Comparison of ENCODE assay signal across 19 mouse cellular contexts in the genomic region with DNA sequence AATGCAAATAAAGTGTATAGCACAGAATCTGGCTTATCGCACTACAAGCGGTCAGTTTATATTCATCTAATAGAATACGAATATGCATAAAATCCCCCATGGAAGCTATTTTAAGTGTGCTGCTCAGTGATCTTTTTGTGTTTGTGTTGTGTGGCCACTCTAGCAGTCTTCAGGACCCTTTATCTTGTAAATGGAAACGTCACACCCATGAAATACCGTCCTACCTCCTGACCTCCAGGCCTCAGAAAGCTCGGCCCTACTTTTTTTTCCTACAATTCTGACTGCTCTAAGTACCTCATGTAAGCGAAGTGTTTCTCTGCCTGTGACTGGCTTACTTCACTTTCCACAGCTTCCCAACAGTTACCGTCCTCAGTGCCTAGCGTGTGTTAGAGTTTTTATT. TPM values are rescaled to one million over a fixed set of nuclear protein-coding genes. Genes with fewer than 3 reads are reported as not detected.
DNase-seq lines count a peak whose midpoint lies in the region; ATAC-seq lines count a peak whose summit lies in the region.
"Had no signal": no experiment of that assay in that cellular context is flagged by ENCODE, and none has a peak within 500 bp of the region (broad histone marks: within the 10 kb centered on the region; RNA-seq: fewer than 3 reads in every experiment).

No protein-coding gene starts in this region.

- peak; percentile 6 for DNase-seq in heart, adult 11 months
- DNase-seq in heart, postnatal 4 days = no peak
- peak; percentile 71 for DNase-seq in R1 (ENCODE audit: low read depth, low spot score)
- DNase-seq in frontal cortex, postnatal 25 days (ENCODE audit: low spot score in 2 of 2) = no peak
- DNase-seq: adrenal gland, adult 2 months; adrenal gland, postnatal 10 days; adrenal gland, postnatal 25 days; B cell, adult 2 months; cerebellum, adult 11 months; cerebellum, adult 18-20 months; cerebellum, adult 8-10 months; cerebellum, adult 9-11 months; cerebellum, postnatal 14 days; cerebellum, postnatal 36 days; embryo, embryonic 11 days had no signal

- ATAC-seq in CD4-positive, CD25-positive, alpha-beta regulatory T cell, adult 4 months = no peak
- ATAC-seq: forebrain, embryonic 13.5 days; forebrain, embryonic 15.5 days had no signal

RNA-seq across cellular contexts. Expression of gene Prkcb, which starts 9.0 kb away (rescaled TPM):
- 1 to 10 TPM; 2.1 to 3.0 TPM for total RNA-seq in heart, postnatal 4 days (2021)
- 10 to 100 TPM; 64.4 to 70.8 TPM for polyA plus RNA-seq in CD4-positive, CD25-positive, alpha-beta regulatory T cell, adult 4 months (2017; shearing (Covaris generic))
- total RNA-seq: MEL had no signal

Comparison
In these comparisons a context has a peak if more than half of its experiments do, and no peak if none do; other contexts are left out.
1. DNase-seq: peak in heart, adult 11 months (single experiment) and R1 (single experiment); none in heart, postnatal 4 days (single experiment) and frontal cortex, postnatal 25 days (0 of 2).